Mouse (Mus musculus) lung, postnatal 0 days (tissue): ENCODE results near the gene Fbxo31. TPM values are rescaled to one million over a fixed set of nuclear protein-coding genes. Genes with fewer than 3 reads are reported as not detected.

Source experiments
- ATAC-seq: fragments of 200-750 bp; cut with Nextera tagmentation; 2 replicates; pipeline ENCODE4 v1.8.0; 2017; ENCODE audit warnings: moderate library complexity
- DNase-seq: peaks from one replicate; pipeline ENCODE4 v3.0.0-alpha.2; 2016; ENCODE audit warnings: low spot score
- H3K27ac ChIP-seq: fragments of 300-500 bp; sonication (generic); 2 replicates; pipeline ENCODE4 v1.5.1; 2014; ENCODE audit warnings: antibody characterized with exemption, mild to moderate bottlenecking, low read length, mixed read lengths
- H3K27me3 ChIP-seq: fragments of 300-500 bp; sonication (generic); replicated peaks from 2 replicates; pipeline ENCODE4 v1.6.1; 2014; ENCODE audit warnings: low read length, mixed read lengths; ENCODE audit not compliant: insufficient read depth
- H3K36me3 ChIP-seq: fragments of 300-500 bp; sonication (generic); 2 replicates; pipeline ENCODE4 v1.6.1; 2014; ENCODE audit warnings: low read length, mixed read lengths; ENCODE audit not compliant: insufficient read depth
- H3K4me1 ChIP-seq: fragments of 300-500 bp; sonication (generic); 2 replicates; pipeline ENCODE4 v1.6.1; 2014; ENCODE audit warnings: antibody characterized with exemption, low read depth, low read length, mixed read lengths; ENCODE audit not compliant: insufficient read depth
- H3K4me2 ChIP-seq: fragments of 300-500 bp; sonication (generic); replicated peaks from 2 replicates; pipeline ENCODE4 v1.6.1; 2014; ENCODE audit warnings: low read depth, mild to moderate bottlenecking, low read length, moderate library complexity, mixed read lengths
- H3K4me3 ChIP-seq: fragments of 300-500 bp; sonication (generic); 2 replicates; pipeline ENCODE4 v1.5.1; 2014; ENCODE audit warnings: low read depth, low read length
- H3K9ac ChIP-seq: fragments of 300-500 bp; sonication (generic); replicated peaks from 2 replicates; pipeline ENCODE4 v1.6.1; 2014; ENCODE audit warnings: low read depth, mild to moderate bottlenecking
- H3K9me3 ChIP-seq: fragments of 300-500 bp; sonication (generic); 2 replicates; pipeline ENCODE4 v1.6.1; 2016; ENCODE audit warnings: low read length, mixed read lengths
- CTCF ChIP-seq: IDR thresholded peaks from 2 replicates; pipeline ENCODE4 v1.5.1; 2016; ENCODE audit warnings: antibody characterized with exemption, mild to moderate bottlenecking
- EP300 ChIP-seq: IDR thresholded peaks from 2 replicates; pipeline ENCODE4 v1.6.1; 2016; ENCODE audit warnings: antibody characterized with exemption, mild to moderate bottlenecking, control low read depth
- WGBS: fragments of 180-500 bp; shearing (Covaris S2); extraction: QIAGEN DNeasy Blood & Tissue Kit; methylation state at CpG from one replicate; pipeline ENCODE4 v1.1.7; 2014; 5-methylcytosine and 5-hydroxymethylcytosine counted together
- polyA plus RNA-seq: library from polyadenylated mRNA; unstranded; fragments of >200 nt; fragmentation: Nextera tagmentation; extraction: Ambion mirVana; gene quantifications from 2 replicates; pipeline ENCODE4 v1.2.1, GENCODE M21; 2015

Fbxo31 gene
- polyA plus RNA-seq, 1 experiment from 2014 or later: 12.1 TPM

DNA sequence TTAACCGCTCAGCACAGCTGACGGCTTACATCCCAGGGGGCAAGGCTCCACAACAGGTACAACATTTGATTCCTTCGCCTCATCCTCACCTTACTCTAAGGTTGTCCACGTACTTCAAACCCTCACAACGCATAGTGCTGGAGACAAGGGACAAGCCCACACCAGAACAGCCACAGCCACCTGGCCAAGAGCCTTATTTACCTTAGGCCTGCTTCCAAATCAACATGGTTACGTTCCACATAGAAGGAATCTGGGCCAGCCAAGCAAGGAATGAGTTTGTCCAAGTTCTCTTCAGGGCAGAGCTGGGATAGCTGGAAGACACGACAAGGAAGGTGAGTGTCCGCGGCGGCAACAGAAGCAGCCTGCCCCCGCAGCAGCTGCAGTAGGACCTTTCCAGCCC is 31.3 kb upstream of the Fbxo31 start:
- no peaks in the 10 kb centered on the region for H3K4me1 ChIP-seq
- ATAC-seq: no peak

DNA sequence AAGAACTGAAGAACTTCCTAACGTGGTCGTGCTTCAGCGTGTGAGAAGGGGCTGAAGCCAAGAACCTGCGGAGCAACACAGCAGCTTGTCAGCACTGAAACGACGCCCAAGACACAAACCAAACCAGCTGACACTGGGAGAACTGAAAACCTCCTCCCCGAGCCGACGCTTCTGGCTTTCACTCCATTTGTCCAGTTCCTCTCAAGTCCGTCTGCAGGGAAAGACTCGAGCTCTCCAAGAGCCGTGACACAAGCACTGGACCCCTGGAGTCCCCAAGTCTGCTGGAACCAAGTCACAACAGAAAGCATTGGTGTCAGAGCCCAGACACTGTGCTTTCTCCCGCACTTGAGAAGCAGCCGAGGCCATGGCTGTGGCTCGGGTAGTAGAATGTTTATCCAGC is 30.6 kb upstream of the Fbxo31 start:
- no peak for DNase-seq
- H3K4me3 ChIP-seq: no peak overlapping the region
- H3K27me3 ChIP-seq: no peaks in the 10 kb centered on the region
- H3K4me2 ChIP-seq: no peak overlapping the region
- ATAC-seq: no peak
- 82% methylated on average over 15 of the region's 15 CpGs for WGBS
- peaks cover 29% of the 10 kb centered on the region for H3K36me3 ChIP-seq
- no peak overlapping the region for H3K9ac ChIP-seq
- H3K4me1 ChIP-seq: no peaks in the 10 kb centered on the region
- H3K27ac ChIP-seq: no peak overlapping the region
- H3K9me3 ChIP-seq: no peaks in the 10 kb centered on the region
- TF ChIP-seq CTCF (no peak), EP300 (no peak)

More for the DNA sequence above, 31.3 kb upstream of the Fbxo31 start:
- Histone ChIP-seq H3K4me2 (no peak overlapping the region), H3K4me3 (no peak overlapping the region), H3K9me3 (no peaks in the 10 kb centered on the region), H3K27me3 (no peaks in the 10 kb centered on the region), H3K36me3 (peaks cover 22% of the 10 kb centered on the region), H3K27ac (no peak overlapping the region), H3K9ac (no peak overlapping the region)
- 87% methylated on average over 11 of the region's 11 CpGs for WGBS
- no peak for TF ChIP-seq EP300
- TF ChIP-seq CTCF: no peak
- no peak for DNase-seq

- DNase-seq: peak; percentile 66
- TF ChIP-seq CTCF: peak; percentile 71
- no peak for TF ChIP-seq EP300
- Histone ChIP-seq H3K27me3 (no peaks in the 10 kb centered on the region), H3K4me3 (no peak overlapping the region), H3K9me3 (no peaks in the 10 kb centered on the region), H3K27ac (no peak overlapping the region), H3K4me1 (no peaks in the 10 kb centered on the region), H3K9ac (no peak overlapping the region), H3K4me2 (no peak overlapping the region), H3K36me3 (peaks cover 32% of the 10 kb centered on the region)
- no peak for ATAC-seq
- WGBS: 69% methylated on average over 5 of the region's 5 CpGs
Measured at GRCm38 (mm10) chr8:121607661-121608060, 29.1 kb upstream of the Fbxo31 start.

DNA sequence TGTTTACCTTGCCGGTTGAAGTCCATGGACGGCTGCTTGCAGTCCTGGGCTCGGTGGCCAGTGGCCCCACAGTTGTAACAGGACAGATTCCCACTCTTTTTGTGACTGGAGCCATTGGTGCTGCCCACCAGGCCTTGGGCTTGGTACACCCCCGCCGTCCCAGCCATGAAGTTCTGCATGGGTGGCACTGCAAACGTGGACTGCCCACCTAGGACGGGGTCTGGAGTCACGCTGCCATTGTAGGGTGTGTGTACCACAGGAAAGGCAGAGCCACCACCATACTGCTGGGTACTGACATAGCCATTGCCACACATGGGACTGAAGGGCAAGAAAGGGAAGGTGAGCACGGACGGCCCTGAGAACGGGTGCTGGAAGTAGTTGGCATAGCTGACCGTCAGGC is 25.2 kb upstream of the Fbxo31 start:
- no peak overlapping the region for H3K9ac ChIP-seq
- no peak overlapping the region for H3K4me2 ChIP-seq
- H3K27ac ChIP-seq: no peak overlapping the region
- H3K9me3 ChIP-seq: no peaks in the 10 kb centered on the region
- no peak for DNase-seq
- TF ChIP-seq CTCF (no peak), EP300 (no peak)
- H3K27me3 ChIP-seq: no peaks in the 10 kb centered on the region
- peaks cover 53% of the 10 kb centered on the region for H3K36me3 ChIP-seq
- H3K4me1 ChIP-seq: no peaks in the 10 kb centered on the region
- WGBS: 98% methylated on average over 12 of the region's 12 CpGs
- no peak for ATAC-seq
- H3K4me3 ChIP-seq: no peak overlapping the region

GRCm38 (mm10) chr8:121602860-121603259 is 24.3 kb upstream of the Fbxo31 start:
- H3K4me3 ChIP-seq: no peak overlapping the region
- H3K27ac ChIP-seq: no peak overlapping the region
- H3K9ac ChIP-seq: no peak overlapping the region
- DNase-seq (peak; percentile 91), ATAC-seq (peak; percentile 78)
- WGBS: 16% methylated on average over 3 of the region's 3 CpGs
- peaks cover 52% of the 10 kb centered on the region for H3K36me3 ChIP-seq
- H3K4me2 ChIP-seq: no peak overlapping the region
- H3K9me3 ChIP-seq: no peaks in the 10 kb centered on the region
- TF ChIP-seq CTCF (peak; percentile 97), EP300 (no peak)
- H3K27me3 ChIP-seq: no peaks in the 10 kb centered on the region
- H3K4me1 ChIP-seq: no peaks in the 10 kb centered on the region

- Histone ChIP-seq H3K27ac (no peak overlapping the region), H3K27me3 (no peaks in the 10 kb centered on the region), H3K4me2 (no peak overlapping the region), H3K4me1 (no peaks in the 10 kb centered on the region), H3K4me3 (no peak overlapping the region), H3K36me3 (peaks cover 51% of the 10 kb centered on the region), H3K9ac (no peak overlapping the region), H3K9me3 (no peaks in the 10 kb centered on the region)
- WGBS: 81% methylated on average over 12 of the region's 12 CpGs
- ATAC-seq (no peak), DNase-seq (no peak)
- no peak for TF ChIP-seq EP300
- no peak for TF ChIP-seq CTCF
Measured at GRCm38 (mm10) chr8:121602411-121602810, 23.8 kb upstream of the Fbxo31 start.

DNA sequence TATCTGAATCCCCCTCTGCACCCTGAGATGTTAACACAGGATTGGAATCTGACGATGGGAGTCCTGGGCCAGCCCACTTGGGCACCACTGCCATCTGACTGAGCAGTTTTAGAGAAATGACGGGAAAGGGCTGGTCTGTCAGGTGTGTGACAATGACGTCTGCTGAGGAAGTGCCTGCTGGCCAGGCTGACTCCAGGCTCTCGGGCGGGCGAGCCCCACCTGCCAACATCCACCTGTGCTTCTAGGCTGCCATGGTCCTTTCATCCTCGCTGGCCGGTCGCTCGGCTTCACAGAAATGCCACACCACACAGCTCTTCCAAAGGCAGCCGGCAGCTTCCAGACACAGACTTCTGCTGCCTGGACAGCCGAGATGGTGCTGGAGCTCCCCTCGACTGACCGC is 21.2 kb upstream of the Fbxo31 start:
- Histone ChIP-seq H3K4me1 (no peaks in the 10 kb centered on the region), H3K9me3 (no peaks in the 10 kb centered on the region), H3K9ac (no peak overlapping the region), H3K27me3 (no peaks in the 10 kb centered on the region), H3K36me3 (peaks cover 41% of the 10 kb centered on the region), H3K4me2 (no peak overlapping the region), H3K4me3 (no peak overlapping the region), H3K27ac (no peak overlapping the region)
- no peak for DNase-seq
- TF ChIP-seq EP300 (no peak), CTCF (no peak)
- no peak for ATAC-seq
- 88% methylated on average over 14 of the region's 14 CpGs for WGBS
